Mouse (Mus musculus) colon, adult 2 months (tissue): ENCODE results near the gene Med21. TPM values are rescaled to one million over a fixed set of nuclear protein-coding genes. Genes with fewer than 3 reads are reported as not detected.

Experiments used
- polyA plus RNA-seq: library from polyadenylated mRNA; depleted of rRNA; stranded (reverse); fragments of >200 nt; gene quantifications from 2 replicates; pipeline ENCODE4 v1.2.3, GENCODE M21; 2012; rRNA removed

Med21 gene
- polyA plus RNA-seq: 14.6 and 17.9 TPM in 2 replicates

DNA sequence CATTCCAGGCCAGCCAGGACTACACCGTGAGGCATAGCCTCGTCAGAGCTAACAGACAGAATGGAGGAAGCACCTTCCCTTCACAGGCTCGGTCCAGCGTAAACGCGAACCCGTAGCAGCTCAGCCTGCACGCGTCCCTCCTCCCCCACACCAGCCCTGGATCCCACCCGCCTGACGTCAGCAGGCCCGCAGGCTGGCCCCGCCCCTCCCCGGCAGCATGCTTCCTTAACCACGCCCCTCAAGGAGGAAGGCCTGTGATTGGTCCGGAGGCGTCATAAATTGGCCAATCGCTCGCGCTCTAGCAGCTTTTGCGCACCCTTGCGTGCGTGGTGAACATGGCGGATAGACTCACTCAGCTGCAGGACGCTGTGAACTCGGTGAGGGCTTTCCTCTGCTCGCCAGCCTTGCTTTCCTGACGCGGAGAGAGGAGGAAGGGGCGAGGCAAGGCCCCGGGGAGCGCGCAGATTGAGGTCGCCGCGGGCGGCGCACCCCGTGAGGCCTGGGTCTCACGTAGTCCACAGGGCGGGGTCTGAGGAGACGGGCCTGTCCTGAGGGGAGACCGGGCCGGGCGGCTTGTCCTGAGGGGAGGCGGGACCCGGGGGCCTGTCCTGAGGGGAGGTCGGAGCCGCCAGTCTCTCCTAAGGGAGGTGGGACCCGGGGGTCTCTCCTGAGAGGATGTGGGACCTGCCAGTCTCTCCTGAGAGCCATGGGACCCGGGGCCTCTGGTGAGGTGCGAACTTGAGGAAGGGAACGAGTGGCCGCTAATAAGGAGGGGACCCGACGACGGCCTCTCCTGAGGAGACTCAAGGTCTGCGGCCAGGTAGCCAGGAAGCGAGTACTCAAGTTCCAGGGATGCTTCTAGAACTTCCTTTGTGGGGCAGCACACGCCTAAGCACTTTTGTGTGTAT lies at the start of gene Med21, which contains the start of gene Tm7sf3:
TSS of gene Med21 (plus strand) at position 272 of the 908 bp plus-strand sequence.
TSS of gene Tm7sf3 (minus strand) at position 549 of the 908 bp plus-strand sequence.

Other genes with a start within 250 kb of the Med21 start
- 5.5 and 6.6 TPM in 2 replicates for gene Itpr2, start 140.3 kb upstream of the Med21 start, polyA plus RNA-seq
- gene Fgfr1op2, start 65.3 kb upstream of the Med21 start, polyA plus RNA-seq: 65.8 and 80.2 TPM in 2 replicates
- gene Ints13, start 64.7 kb upstream of the Med21 start, polyA plus RNA-seq: 7.3 and 7.5 TPM in 2 replicates
- gene Tm7sf3, start 277 bp downstream of the Med21 start, polyA plus RNA-seq: 18.1 and 20.9 TPM in 2 replicates
- 6.9 TPM in 2 replicates for gene Stk38l, start 82.4 kb downstream of the Med21 start, polyA plus RNA-seq
- gene Arntl2, start 153.5 kb downstream of the Med21 start, polyA plus RNA-seq: 1.6 and 9.6 TPM in 2 replicates
- not detected in 2 replicates for gene Smco2, start 207.6 kb downstream of the Med21 start, polyA plus RNA-seq
- 7.5 and 8.6 TPM in 2 replicates for gene Ppfibp1, start 245.9 kb downstream of the Med21 start, polyA plus RNA-seq